Mouse (Mus musculus) right cerebral cortex, postnatal 4 days (tissue): ENCODE measurements around the gene Cldn16.
"Not testable (repeated sequence)": the region's sequence is repeated elsewhere in the genome, so short reads cannot be mapped to it uniquely, and the experiment has no call there.

ENCODE experiments used
- DNase-seq: peaks from one replicate; pipeline ENCODE4 v3.0.0-alpha.2; 2022

The Cldn16 gene

GRCm38 (mm10) chr16:26462835-26463234 is at the start of gene Cldn16:
Cldn16 (plus strand) TSS chr16:26463135.
- no peak for DNase-seq

- no peak for DNase-seq
These were observed 44.3 kb upstream of the Cldn16 start for GRCm38 (mm10) chr16:26418616-26419015.

GRCm38 (mm10) chr16:26422078-26422477 is 40.9 kb upstream of the Cldn16 start:
- no peak for DNase-seq

GRCm38 (mm10) chr16:26430246-26430645 is 32.7 kb upstream of the Cldn16 start:
- no peak for DNase-seq

- DNase-seq = no peak
These were observed 29.4 kb upstream of the Cldn16 start for GRCm38 (mm10) chr16:26433486-26433885.

- no peak for DNase-seq
These were observed 22.9 kb upstream of the Cldn16 start for GRCm38 (mm10) chr16:26440031-26440430.

- DNase-seq = no peak
These were observed 21.8 kb upstream of the Cldn16 start for GRCm38 (mm10) chr16:26441156-26441555.

GRCm38 (mm10) chr16:26444843-26445242 is 18.1 kb upstream of the Cldn16 start:
- DNase-seq = no peak

GRCm38 (mm10) chr16:26447594-26447993 is 15.3 kb upstream of the Cldn16 start:
- no peak for DNase-seq

GRCm38 (mm10) chr16:26454163-26454562 is 8.8 kb upstream of the Cldn16 start:
- no peak for DNase-seq

GRCm38 (mm10) chr16:26456182-26456581 is 6.8 kb upstream of the Cldn16 start:
- no peak for DNase-seq

GRCm38 (mm10) chr16:26466535-26466934 is 3.6 kb downstream of the Cldn16 start:
- no peak for DNase-seq

- DNase-seq = no peak
These were observed 8.3 kb downstream of the Cldn16 start for GRCm38 (mm10) chr16:26471254-26471653.

- DNase-seq = peak; percentile 21
These were observed 32.8 kb downstream of the Cldn16 start for GRCm38 (mm10) chr16:26495721-26496120.

- DNase-seq = not testable (repeated sequence)
These were observed 36.8 kb downstream of the Cldn16 start for GRCm38 (mm10) chr16:26499705-26500104.

- no peak for DNase-seq
These were observed 37.8 kb downstream of the Cldn16 start for GRCm38 (mm10) chr16:26500738-26501137.

GRCm38 (mm10) chr16:26504961-26505360 is 42.0 kb downstream of the Cldn16 start:
- no peak for DNase-seq

GRCm38 (mm10) chr16:26519596-26519995 is 56.7 kb downstream of the Cldn16 start:
- peak; percentile 8 for DNase-seq

- no peak for DNase-seq
These were observed 62.9 kb downstream of the Cldn16 start for GRCm38 (mm10) chr16:26525832-26526231.

- DNase-seq = no peak
These were observed 63.7 kb downstream of the Cldn16 start, which contains the start of gene Tmem207 for GRCm38 (mm10) chr16:26526669-26527068. Tmem207 (minus strand) TSS chr16:26526769.

GRCm38 (mm10) chr16:26527931-26528666 is 65.2 kb downstream of the Cldn16 start:
- peak; percentile 40 for DNase-seq

- DNase-seq = no peak
These were observed 67.5 kb downstream of the Cldn16 start for GRCm38 (mm10) chr16:26530451-26530850.

- no peak for DNase-seq
These were observed 69.4 kb downstream of the Cldn16 start for GRCm38 (mm10) chr16:26532287-26532686.
